Mouse (Mus musculus) embryonic facial prominence, embryonic 15.5 days (tissue): Measurements from ENCODE around the gene Grm4. TPM values are rescaled to one million over a fixed set of nuclear protein-coding genes. Genes with fewer than 3 reads are reported as not detected.

ENCODE experiments used
- ATAC-seq: fragments of 200-750 bp; cut with Nextera tagmentation; 2 replicates; pipeline ENCODE4 v1.8.0; 2017; ENCODE audit warnings: low read depth, moderate TSS enrichment; ENCODE audit not compliant: insufficient number of reproducible peaks, low FRiP score, low TSS enrichment
- H3K27ac ChIP-seq: fragments of 300-500 bp; sonication (generic); replicated peaks from 2 replicates; pipeline ENCODE4 v1.5.1; 2015; ENCODE audit warnings: mild to moderate bottlenecking, inconsistent platforms
- H3K27me3 ChIP-seq: fragments of 300-500 bp; sonication (generic); 2 replicates; pipeline ENCODE4 v1.6.1; 2015; ENCODE audit warnings: inconsistent platforms
- H3K36me3 ChIP-seq: fragments of 300-500 bp; sonication (generic); 2 replicates; pipeline ENCODE4 v1.6.1; 2015; ENCODE audit warnings: mild to moderate bottlenecking, inconsistent platforms
- H3K4me1 ChIP-seq: fragments of 300-500 bp; sonication (generic); 2 replicates; pipeline ENCODE4 v1.6.1; 2015; ENCODE audit warnings: inconsistent platforms
- H3K4me2 ChIP-seq: fragments of 300-500 bp; sonication (generic); replicated peaks from 2 replicates; pipeline ENCODE4 v1.6.1; 2015; ENCODE audit warnings: mild to moderate bottlenecking, inconsistent platforms
- H3K4me3 ChIP-seq: fragments of 300-500 bp; sonication (generic); replicated peaks from 2 replicates; pipeline ENCODE4 v1.5.1; 2015; ENCODE audit warnings: mild to moderate bottlenecking, inconsistent platforms
- H3K9ac ChIP-seq: fragments of 300-500 bp; sonication (generic); 2 replicates; pipeline ENCODE4 v1.6.1; 2015; ENCODE audit warnings: inconsistent platforms
- H3K9me3 ChIP-seq: fragments of 300-500 bp; sonication (generic); replicated peaks from 2 replicates; pipeline ENCODE4 v1.6.1; 2016; ENCODE audit warnings: inconsistent platforms
- WGBS: fragments of 180-500 bp; shearing (Covaris S2); methylation state at CpG from one replicate; pipeline ENCODE4 v1.1.7; 2015; 5-methylcytosine and 5-hydroxymethylcytosine counted together
- polyA plus RNA-seq: library from polyadenylated mRNA; unstranded; fragments of >200 nt; fragmentation: Nextera tagmentation; extraction: Ambion mirVana; gene quantifications from 2 replicates; pipeline ENCODE4 v1.2.1, GENCODE M21; 2015

The Grm4 gene
- polyA plus RNA-seq: 0.72 and 0.85 TPM in 2 replicates

DNA sequence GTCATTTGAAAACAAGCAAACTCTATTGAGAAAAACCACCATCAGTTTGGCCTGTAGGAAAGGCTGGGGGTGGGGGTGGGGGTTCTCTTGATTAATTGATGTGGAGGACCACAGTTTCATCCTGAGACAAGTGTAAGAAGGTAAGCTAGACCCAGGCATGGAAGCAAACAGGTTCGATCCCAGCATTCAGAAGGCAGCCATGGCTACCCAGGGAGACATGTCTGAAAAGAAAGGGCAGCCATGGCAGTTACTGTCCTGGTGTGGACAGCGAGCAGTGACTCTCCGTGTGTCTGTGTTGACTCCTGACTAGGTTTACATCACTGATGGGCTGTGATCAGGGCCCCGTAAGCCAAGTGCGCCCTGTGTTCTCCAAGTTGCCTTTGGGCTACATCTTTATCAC lies at the start of gene Grm4:
Grm4 (minus strand) TSS at position 101 of the 400 bp plus-strand sequence.
- Histone ChIP-seq H3K27ac (no peak within 1 kb of the TSS), H3K9me3 (no peaks in the 10 kb centered on the region), H3K9ac (no peak within 1 kb of the TSS), H3K4me1 (0 out of 2 replicates have a peak, but pooled peaks cover 5% of the 10 kb centered on the region), H3K27me3 (peaks cover 58% of the 10 kb centered on the region), H3K36me3 (no peaks in the 10 kb centered on the region), H3K4me2 (0 out of 2 replicates have a peak within 1 kb of the TSS, but pooled peaks have one; percentile 21), H3K4me3 (no peak within 1 kb of the TSS)
- ATAC-seq: no peak
- 67% methylated on average over 5 of the region's 5 CpGs for WGBS

DNA sequence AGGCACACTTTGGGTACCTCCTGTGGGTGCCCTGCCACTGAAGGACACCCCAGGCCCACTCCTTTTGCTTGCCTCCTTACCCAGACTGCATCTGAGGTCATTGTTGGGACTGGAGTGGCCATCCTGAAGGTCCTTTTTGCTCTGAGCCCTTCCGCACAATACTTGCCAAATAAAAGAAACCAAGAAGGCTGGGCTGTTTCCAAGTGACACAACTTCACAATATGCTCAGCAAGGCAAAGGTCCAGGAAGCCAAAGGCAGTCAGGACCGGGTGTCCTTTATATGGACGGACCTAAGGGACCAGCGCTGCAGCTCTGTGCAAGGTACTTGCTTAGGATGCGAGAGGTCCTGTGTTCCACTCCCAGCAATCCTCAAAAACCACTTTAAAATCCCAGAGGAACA lies 47.0 kb upstream of the Grm4 start:
- Histone ChIP-seq H3K9ac (no peak overlapping the region), H3K36me3 (peaks cover 6% of the 10 kb centered on the region; the same call in 1 of the 2 replicates), H3K9me3 (no peaks in the 10 kb centered on the region), H3K4me2 (no peak overlapping the region), H3K4me3 (no peak overlapping the region), H3K4me1 (peaks cover 19% of the 10 kb centered on the region), H3K27ac (no peak overlapping the region), H3K27me3 (no peaks in the 10 kb centered on the region)
- WGBS: 85% methylated on average over 5 of the region's 5 CpGs
- ATAC-seq: no peak

DNA sequence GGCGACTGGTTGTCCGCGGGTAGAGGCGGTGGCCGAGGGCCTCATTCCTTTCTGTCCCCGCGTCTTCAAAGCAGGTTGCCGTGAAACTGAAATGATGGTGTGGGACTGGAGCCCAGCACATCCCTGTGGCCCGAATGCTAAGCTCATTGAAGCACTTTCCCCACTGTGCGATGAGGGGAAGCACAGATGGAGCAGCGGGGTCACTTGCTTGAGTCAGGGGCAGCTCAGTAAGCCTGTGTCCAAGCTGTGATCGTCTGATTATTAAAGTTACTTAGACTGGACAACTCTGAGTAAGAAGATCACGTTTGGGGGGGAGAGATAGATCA lies 44.7 kb upstream of the Grm4 start:
- Histone ChIP-seq H3K27ac (no peak overlapping the region), H3K4me3 (peak overlapping the region; percentile 65), H3K9ac (peak overlapping the region; percentile 33; the same call in 1 of the 2 replicates), H3K36me3 (peaks cover 3% of the 10 kb centered on the region; the same call in 1 of the 2 replicates), H3K4me2 (peak overlapping the region; percentile 83), H3K4me1 (peaks cover 27% of the 10 kb centered on the region), H3K27me3 (no peaks in the 10 kb centered on the region), H3K9me3 (no peaks in the 10 kb centered on the region)
- under 1% methylated on average over 13 of the region's 13 CpGs for WGBS
- no peak for ATAC-seq

DNA sequence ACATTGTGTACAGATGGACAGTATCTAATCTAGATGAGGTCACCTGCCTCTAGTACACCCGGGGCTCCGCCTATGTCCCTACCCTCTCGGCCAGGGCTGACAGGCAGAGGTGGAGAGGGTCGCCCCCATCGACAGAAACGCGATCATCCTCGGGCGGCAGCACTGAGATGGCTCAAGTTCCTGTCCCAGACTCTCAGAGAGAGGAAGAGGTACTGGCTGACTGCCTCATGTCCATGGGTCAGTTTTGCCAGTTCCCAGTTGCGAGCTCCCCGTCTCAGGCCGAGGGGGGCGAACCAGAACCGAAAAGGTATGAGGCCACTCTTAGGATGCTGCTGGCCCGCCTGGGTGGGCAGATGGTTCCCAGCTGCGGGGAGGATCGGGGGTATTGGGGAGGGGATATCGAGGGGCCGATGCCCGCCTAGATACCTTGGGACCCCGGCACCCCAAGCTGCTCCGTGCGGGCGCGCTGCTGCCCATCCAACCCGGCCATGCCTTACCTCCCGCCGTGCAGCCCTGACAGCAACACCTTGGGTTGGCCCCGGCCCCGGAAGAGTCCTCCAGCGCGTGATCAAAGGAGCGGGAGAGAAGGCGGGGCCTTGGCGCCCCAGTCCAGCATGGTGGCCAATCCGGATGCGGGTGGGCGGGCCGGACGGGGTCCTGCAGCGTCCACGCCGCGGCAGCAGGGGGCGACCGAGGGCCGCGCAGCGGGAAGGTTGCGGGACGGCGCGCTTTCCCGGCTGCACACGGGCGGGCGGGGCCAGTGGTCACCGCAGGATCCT lies 44.1 kb upstream of the Grm4 start, which contains the start of gene AI413582:
AI413582 (minus strand) TSS at position 594 of the 779 bp plus-strand sequence.
- ATAC-seq: peak; percentile 90
- 0 out of 2 replicates have a peak within 1 kb of the TSS, but pooled peaks have one; percentile 18 for H3K27ac ChIP-seq

DNA sequence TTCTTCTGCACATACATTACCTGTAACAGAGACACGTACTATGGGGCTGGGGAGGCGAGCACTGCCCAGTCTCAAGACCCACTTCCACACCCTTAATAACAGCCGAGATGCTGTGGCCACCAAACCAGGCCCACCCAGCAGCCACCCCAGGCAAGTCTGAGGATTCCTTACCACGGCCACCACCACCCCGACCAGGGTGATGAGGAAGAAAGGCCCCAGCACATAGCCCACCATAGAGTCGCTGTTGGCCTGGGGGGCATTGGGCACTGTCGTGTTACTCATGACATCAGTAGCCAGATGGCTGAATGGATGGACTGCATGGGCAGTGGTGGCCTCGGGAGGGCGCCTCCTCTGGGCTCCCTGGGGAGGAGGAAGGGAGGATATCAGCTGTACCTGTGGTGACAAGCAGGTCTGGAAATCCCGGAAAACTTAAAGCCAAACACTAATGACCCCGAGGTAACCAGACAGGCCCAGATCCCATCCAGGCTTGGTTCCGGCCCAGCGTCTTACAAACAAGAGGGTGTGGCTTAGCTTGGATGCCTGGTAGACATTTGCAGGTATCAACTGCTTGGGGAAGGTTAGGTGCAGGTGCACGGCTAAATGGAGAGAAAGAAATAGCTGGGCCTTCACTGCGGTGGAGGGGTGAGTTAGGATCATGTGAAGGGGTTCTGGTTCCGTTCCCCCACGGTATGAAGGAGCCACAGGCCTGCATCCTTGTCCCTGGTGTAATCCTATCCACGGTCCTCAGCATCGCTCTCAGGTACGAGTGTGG lies 43.4 kb upstream of the Grm4 start:
- Histone ChIP-seq H3K9ac (peak overlapping the region; percentile 69), H3K36me3 (peaks cover 3% of the 10 kb centered on the region; the same call in 1 of the 2 replicates), H3K4me2 (peak overlapping the region; percentile 83), H3K4me1 (peaks cover 27% of the 10 kb centered on the region), H3K27me3 (no peaks in the 10 kb centered on the region), H3K4me3 (peak overlapping the region; percentile 65), H3K9me3 (no peaks in the 10 kb centered on the region), H3K27ac (0 out of 2 replicates have a peak overlapping the region, but pooled peaks have one; percentile 18)
- ATAC-seq: no peak
- 12% methylated on average over 20 of the region's 20 CpGs for WGBS

More for the DNA sequence above, 44.1 kb upstream of the Grm4 start, which contains the start of gene AI413582:
- H3K9me3 ChIP-seq: no peaks in the 10 kb centered on the region
- under 1% methylated on average over 58 of the region's 58 CpGs for WGBS
- peaks cover 27% of the 10 kb centered on the region for H3K4me1 ChIP-seq
- peak within 1 kb of the TSS; percentile 83 for H3K4me2 ChIP-seq
- H3K36me3 ChIP-seq: peaks cover 3% of the 10 kb centered on the region; the same call in 1 of the 2 replicates
- no peaks in the 10 kb centered on the region for H3K27me3 ChIP-seq
- peak within 1 kb of the TSS; percentile 69 for H3K9ac ChIP-seq
- H3K4me3 ChIP-seq: peak within 1 kb of the TSS; percentile 65

DNA sequence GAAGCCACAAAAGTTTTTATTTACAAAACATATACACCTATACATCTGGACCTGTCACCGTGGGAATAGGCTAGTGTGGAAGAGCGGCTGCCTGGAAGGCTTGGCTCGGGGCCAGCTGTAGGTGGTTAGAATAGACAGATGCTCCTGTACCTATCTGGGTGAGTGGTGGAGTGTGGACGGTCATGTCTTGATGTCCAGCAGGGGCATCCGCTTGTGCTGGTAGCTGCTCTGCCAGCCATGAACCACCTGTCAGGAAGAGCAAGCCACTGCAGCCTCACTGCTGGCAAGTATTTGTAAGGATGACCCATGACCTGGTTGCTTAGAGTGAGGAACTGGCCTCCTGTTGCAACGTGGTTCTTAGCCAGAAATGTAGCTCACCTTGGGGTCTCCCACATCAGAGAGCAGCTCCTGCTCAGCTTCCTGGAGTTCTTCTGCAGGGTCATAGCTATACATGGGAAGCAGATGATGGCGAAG lies 42.6 kb upstream of the Grm4 start:
- H3K4me3 ChIP-seq: no peak overlapping the region
- WGBS: 47% methylated on average over 7 of the region's 7 CpGs
- H3K9ac ChIP-seq: no peak overlapping the region
- H3K9me3 ChIP-seq: no peaks in the 10 kb centered on the region
- H3K27me3 ChIP-seq: no peaks in the 10 kb centered on the region
- peaks cover 3% of the 10 kb centered on the region; the same call in 1 of the 2 replicates for H3K36me3 ChIP-seq
- no peak for ATAC-seq
- peaks cover 32% of the 10 kb centered on the region for H3K4me1 ChIP-seq
- no peak overlapping the region for H3K4me2 ChIP-seq
- H3K27ac ChIP-seq: no peak overlapping the region

DNA sequence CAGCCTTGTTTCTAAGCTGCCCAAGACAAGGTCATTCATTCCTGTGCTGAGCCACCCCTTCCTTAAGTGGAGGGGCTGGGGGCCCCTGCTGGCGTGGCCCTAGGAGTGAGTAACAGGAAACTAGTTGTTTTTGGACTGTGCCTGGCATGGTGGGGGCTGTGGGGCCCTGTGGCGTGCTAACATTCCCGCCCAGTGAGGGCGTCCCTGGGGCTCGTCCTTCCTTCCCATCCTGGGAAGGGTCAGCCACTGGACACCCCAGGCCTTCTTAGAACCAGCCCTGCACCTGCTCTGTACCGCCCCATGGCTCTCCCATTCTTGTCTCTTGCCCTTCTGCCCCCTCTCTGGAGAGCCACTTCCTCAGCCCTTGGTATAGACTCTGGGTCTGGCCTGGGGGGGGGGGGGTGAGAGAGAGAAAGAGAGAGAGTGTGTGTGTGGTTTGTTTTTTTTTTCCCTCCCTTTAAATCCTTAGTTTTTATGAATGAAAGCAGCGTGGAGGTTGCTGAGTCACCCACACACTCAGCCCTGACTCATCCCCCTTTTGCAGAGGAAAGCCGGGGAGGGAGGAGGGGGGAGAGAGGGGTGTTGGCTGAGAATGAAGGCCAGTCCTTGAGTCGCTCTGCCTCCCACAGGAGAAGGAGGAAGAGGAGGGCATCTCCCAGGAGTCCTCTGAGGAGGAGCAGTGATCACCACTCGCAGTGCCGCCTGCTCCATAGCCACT lies 40.8 kb upstream of the Grm4 start:
- Histone ChIP-seq H3K36me3 (peaks cover 3% of the 10 kb centered on the region; the same call in 1 of the 2 replicates), H3K4me3 (no peak overlapping the region), H3K9ac (no peak overlapping the region), H3K27me3 (no peaks in the 10 kb centered on the region), H3K4me1 (peaks cover 47% of the 10 kb centered on the region), H3K27ac (no peak overlapping the region), H3K9me3 (no peaks in the 10 kb centered on the region), H3K4me2 (no peak overlapping the region)
- ATAC-seq: no peak
- whole genome bisulfite sequencing: 61% methylated on average over 11 of the region's 11 CpGs

DNA sequence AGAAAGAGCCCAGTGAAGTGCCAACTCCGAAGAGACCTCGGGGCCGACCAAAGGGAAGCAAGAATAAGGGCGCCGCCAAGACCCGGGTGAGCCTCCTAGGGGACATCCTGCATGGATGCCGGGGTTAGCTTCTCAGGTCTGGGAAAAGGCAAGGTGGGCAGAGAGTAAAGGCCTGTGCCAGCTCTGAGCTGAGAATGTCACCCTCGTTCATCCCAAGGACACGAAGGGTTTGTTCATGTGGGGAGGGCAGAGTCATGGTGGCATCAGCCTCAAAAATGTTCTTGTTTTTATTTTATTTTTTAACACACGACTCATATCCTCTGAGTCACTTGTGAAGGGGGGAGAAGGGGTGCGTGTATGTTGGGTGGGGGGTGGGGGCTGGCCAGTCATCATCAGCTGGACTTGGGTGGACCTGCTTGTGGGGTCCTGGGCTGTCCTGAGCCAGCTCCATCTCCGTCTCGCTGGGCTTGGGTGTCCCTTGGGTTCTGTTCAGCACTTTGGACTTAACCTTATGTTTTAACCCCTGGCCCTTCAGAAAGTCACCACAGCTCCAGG lies 39.8 kb upstream of the Grm4 start:
- 81% methylated on average over 13 of the region's 13 CpGs for WGBS
- no peaks in the 10 kb centered on the region for H3K9me3 ChIP-seq
- peaks cover 45% of the 10 kb centered on the region for H3K4me1 ChIP-seq

DNA sequence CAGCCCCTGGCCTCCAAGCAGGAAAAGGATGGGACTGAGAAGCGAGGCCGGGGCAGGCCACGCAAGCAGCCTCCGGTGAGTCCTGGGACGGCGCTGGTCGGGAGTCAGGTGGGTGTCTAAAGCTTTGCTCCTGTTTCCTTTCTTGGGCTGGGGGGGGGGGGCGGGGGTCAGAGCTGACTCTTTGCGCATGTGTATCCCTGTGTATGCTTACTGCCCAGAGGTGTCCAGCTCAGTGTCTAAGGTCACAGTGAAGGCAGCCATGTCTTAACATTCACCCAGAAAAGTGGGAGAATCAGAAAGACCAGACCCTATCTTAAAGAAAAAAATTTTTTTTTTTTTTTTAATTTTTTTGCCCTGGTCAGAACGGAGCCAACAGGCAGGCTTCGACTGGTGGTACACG lies 38.4 kb upstream of the Grm4 start:
- H3K27me3 ChIP-seq: no peaks in the 10 kb centered on the region
- H3K9ac ChIP-seq: no peak overlapping the region
- peaks cover 49% of the 10 kb centered on the region for H3K4me1 ChIP-seq
- H3K9me3 ChIP-seq: no peaks in the 10 kb centered on the region
- peaks cover 3% of the 10 kb centered on the region; the same call in 1 of the 2 replicates for H3K36me3 ChIP-seq
- no peak overlapping the region for H3K27ac ChIP-seq
- ATAC-seq: no peak
- 0 out of 2 replicates have a peak overlapping the region, but pooled peaks have one; percentile 70 for H3K4me2 ChIP-seq
- WGBS: 57% methylated on average over 12 of the region's 12 CpGs
- no peak overlapping the region for H3K4me3 ChIP-seq

More for the DNA sequence above, 39.8 kb upstream of the Grm4 start:
- no peak for ATAC-seq
- Histone ChIP-seq H3K27ac (no peak overlapping the region), H3K4me2 (no peak overlapping the region), H3K36me3 (peaks cover 3% of the 10 kb centered on the region; the same call in 1 of the 2 replicates), H3K27me3 (no peaks in the 10 kb centered on the region), H3K9ac (no peak overlapping the region), H3K4me3 (no peak overlapping the region)

DNA sequence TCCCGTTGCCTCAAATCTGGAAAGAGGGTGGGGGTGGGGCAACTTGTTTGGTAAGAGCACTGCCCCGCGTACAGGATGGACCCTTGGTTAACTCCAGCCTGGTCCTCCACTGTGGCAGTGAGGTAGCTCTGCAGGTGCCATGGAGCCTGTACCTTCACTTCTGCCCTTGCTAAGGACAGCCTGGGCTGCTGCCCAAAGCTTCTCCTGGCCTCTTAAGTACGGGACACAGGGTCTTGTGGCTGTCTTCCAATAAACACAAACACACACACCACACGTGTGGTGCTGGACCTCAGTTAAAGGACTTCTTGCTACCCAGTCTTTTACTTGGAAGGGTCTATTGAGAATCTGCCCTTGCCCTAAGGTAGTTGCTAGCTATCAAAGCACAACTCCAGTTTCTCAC lies 37.6 kb upstream of the Grm4 start:
- no peak for ATAC-seq
- H3K4me2 ChIP-seq: peak overlapping the region; percentile 70
- WGBS: 14% methylated on average over 5 of the region's 5 CpGs
- no peaks in the 10 kb centered on the region for H3K9me3 ChIP-seq
- H3K9ac ChIP-seq: no peak overlapping the region
- peak overlapping the region; percentile 63 for H3K4me3 ChIP-seq
- H3K4me1 ChIP-seq: peaks cover 47% of the 10 kb centered on the region
- no peaks in the 10 kb centered on the region for H3K27me3 ChIP-seq
- H3K36me3 ChIP-seq: peaks cover 3% of the 10 kb centered on the region; the same call in 1 of the 2 replicates
- H3K27ac ChIP-seq: no peak overlapping the region
